Mouse (Mus musculus) lung, adult 2 months (tissue): ENCODE measurements around the gene Spatc1l.

Source experiments
- CTCF ChIP-seq: fragments of 200-500 bp; IDR thresholded peaks from 2 replicates; pipeline ENCODE4 v1.5.1; 2011; ENCODE audit warnings: mild to moderate bottlenecking, low read length, control low read depth; ENCODE audit not compliant: insufficient read depth
- POLR2A ChIP-seq: fragments of 200-500 bp; IDR thresholded peaks from 2 replicates; pipeline ENCODE4 v1.6.1; 2011; ENCODE audit warnings: low read depth, mild to moderate bottlenecking, control low read depth, low read length, borderline replicate concordance; ENCODE audit errors: extremely low read depth

DNA sequence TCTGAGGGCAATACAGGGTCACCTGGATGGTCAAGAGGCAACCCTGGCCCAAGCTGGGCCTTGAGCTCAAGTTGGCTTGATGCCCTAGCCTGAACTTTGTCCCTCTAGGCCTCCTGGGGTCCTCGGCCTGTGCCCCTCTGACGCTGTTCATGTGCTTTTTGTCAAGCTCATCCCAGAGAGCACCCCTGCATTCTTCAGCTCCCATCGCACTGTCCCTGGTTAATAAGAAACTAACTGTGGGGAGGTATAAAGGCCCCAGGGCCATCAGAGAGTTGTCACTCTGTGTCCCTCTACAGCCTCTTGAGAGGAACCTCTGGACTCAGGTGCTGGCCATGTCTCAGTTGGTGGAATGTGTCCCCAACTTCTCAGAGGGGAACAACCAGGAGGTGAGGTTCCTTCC, 13.3 kb downstream of the Spatc1l start, which contains the start of gene Ftcd:
- TF ChIP-seq CTCF, result no peak
- no peak for TF ChIP-seq POLR2A
